Mouse (Mus musculus): ENCODE results near the gene Nlrp6. TPM values are rescaled to one million over a fixed set of nuclear protein-coding genes. Genes with fewer than 3 reads are reported as not detected.

The Nlrp6 gene
- polyA plus RNA-seq, 1 experiment from 2014 or later, result 0.63 TPM

GRCm38 (mm10) chr7:140943356-140943755 lies 22.7 kb downstream of the Nlrp6 start:
- no peaks in the 10 kb centered on the region for H3K27me3 ChIP-seq (replicated peaks)
- H3K9me3 ChIP-seq, result no peaks in the 10 kb centered on the region
- H3K36me3 ChIP-seq (replicated peaks), result no peaks in the 10 kb centered on the region
- ATAC-seq (replicated peaks), result no peak
- WGBS, result 94% methylated on average over 4 of the region's 4 CpGs
- no peak overlapping the region for H3K4me2 ChIP-seq
- no peak overlapping the region for H3K9ac ChIP-seq
- no peak overlapping the region for H3K4me3 ChIP-seq
- peaks cover 9% of the 10 kb centered on the region for H3K4me1 ChIP-seq
- no peak overlapping the region for H3K27ac ChIP-seq

GRCm38 (mm10) chr7:140944236-140944635 lies 23.5 kb downstream of the Nlrp6 start:
- H3K4me1 ChIP-seq, result peaks cover 9% of the 10 kb centered on the region
- H3K4me3 ChIP-seq, result no peak overlapping the region
- ATAC-seq (replicated peaks), result no peak
- no peaks in the 10 kb centered on the region for H3K36me3 ChIP-seq (replicated peaks)
- H3K27ac ChIP-seq, result no peak overlapping the region
- no peaks in the 10 kb centered on the region for H3K9me3 ChIP-seq
- H3K27me3 ChIP-seq (replicated peaks), result no peaks in the 10 kb centered on the region
- 97% methylated on average over 7 of the region's 7 CpGs for WGBS
- H3K9ac ChIP-seq, result no peak overlapping the region
- H3K4me2 ChIP-seq, result no peak overlapping the region

GRCm38 (mm10) chr7:140945247-140945646 lies 24.5 kb downstream of the Nlrp6 start:
- Histone ChIP-seq H3K27me3 (replicated peaks) (no peaks in the 10 kb centered on the region), H3K36me3 (replicated peaks) (no peaks in the 10 kb centered on the region), H3K4me2 (no peak overlapping the region), H3K4me3 (no peak overlapping the region), H3K27ac (no peak overlapping the region), H3K9me3 (no peaks in the 10 kb centered on the region), H3K9ac (no peak overlapping the region), H3K4me1 (peaks cover 9% of the 10 kb centered on the region)
- no peak for ATAC-seq (replicated peaks)
- WGBS, result 92% methylated on average over 5 of the region's 5 CpGs

- no peak for ATAC-seq (replicated peaks)
- Histone ChIP-seq H3K36me3 (replicated peaks) (no peaks in the 10 kb centered on the region), H3K27ac (no peak overlapping the region), H3K27me3 (replicated peaks) (no peaks in the 10 kb centered on the region), H3K4me2 (no peak overlapping the region), H3K4me1 (peaks cover 6% of the 10 kb centered on the region), H3K4me3 (no peak overlapping the region), H3K9ac (no peak overlapping the region), H3K9me3 (no peaks in the 10 kb centered on the region)
- WGBS, result 93% methylated on average over 10 of the region's 10 CpGs
Observed at GRCm38 (mm10) chr7:140946311-140946710, 25.6 kb downstream of the Nlrp6 start.

GRCm38 (mm10) chr7:140946980-140947379 lies 26.3 kb downstream of the Nlrp6 start:
- Histone ChIP-seq H3K9me3 (no peaks in the 10 kb centered on the region), H3K4me2 (no peak overlapping the region), H3K4me3 (no peak overlapping the region), H3K36me3 (replicated peaks) (no peaks in the 10 kb centered on the region), H3K4me1 (no peaks in the 10 kb centered on the region; the same call in 1 of the 2 replicates), H3K9ac (no peak overlapping the region), H3K27ac (no peak overlapping the region), H3K27me3 (replicated peaks) (no peaks in the 10 kb centered on the region)
- ATAC-seq (replicated peaks), result no peak
- 83% methylated on average over 7 of the region's 7 CpGs for WGBS

GRCm38 (mm10) chr7:140948161-140948560 lies 27.5 kb downstream of the Nlrp6 start:
- H3K9me3 ChIP-seq, result no peaks in the 10 kb centered on the region
- no peaks in the 10 kb centered on the region; the same call in 1 of the 2 replicates for H3K4me1 ChIP-seq
- H3K27ac ChIP-seq, result no peak overlapping the region
- H3K4me2 ChIP-seq, result no peak overlapping the region
- WGBS, result 91% methylated on average over 8 of the region's 8 CpGs
- H3K36me3 ChIP-seq (replicated peaks), result no peaks in the 10 kb centered on the region
- no peak for ATAC-seq (replicated peaks)
- no peaks in the 10 kb centered on the region for H3K27me3 ChIP-seq (replicated peaks)
- no peak overlapping the region for H3K9ac ChIP-seq
- no peak overlapping the region for H3K4me3 ChIP-seq

GRCm38 (mm10) chr7:140949255-140949654 lies 28.6 kb downstream of the Nlrp6 start:
- no peak overlapping the region for H3K9ac ChIP-seq
- H3K27me3 ChIP-seq (replicated peaks), result no peaks in the 10 kb centered on the region
- 91% methylated on average over 6 of the region's 6 CpGs for WGBS
- no peaks in the 10 kb centered on the region for H3K36me3 ChIP-seq (replicated peaks)
- H3K9me3 ChIP-seq, result no peaks in the 10 kb centered on the region
- no peak overlapping the region for H3K27ac ChIP-seq
- no peak for ATAC-seq (replicated peaks)
- H3K4me1 ChIP-seq, result no peaks in the 10 kb centered on the region; the same call in 1 of the 2 replicates
- H3K4me3 ChIP-seq, result no peak overlapping the region
- no peak overlapping the region for H3K4me2 ChIP-seq

GRCm38 (mm10) chr7:140949824-140950530 lies 29.3 kb downstream of the Nlrp6 start, which contains the start of gene Ifitm5:
TSS of gene Ifitm5 (minus strand) at chr7:140950291.
- H3K4me2 ChIP-seq, result no peak within 1 kb of the TSS
- no peaks in the 10 kb centered on the region for H3K36me3 ChIP-seq (replicated peaks)
- H3K4me3 ChIP-seq, result no peak within 1 kb of the TSS
- H3K27ac ChIP-seq, result no peak within 1 kb of the TSS
- no peaks in the 10 kb centered on the region; the same call in 1 of the 2 replicates for H3K4me1 ChIP-seq
- H3K9me3 ChIP-seq, result no peaks in the 10 kb centered on the region
- H3K27me3 ChIP-seq (replicated peaks), result no peaks in the 10 kb centered on the region
- no peak within 1 kb of the TSS for H3K9ac ChIP-seq
- no peak for ATAC-seq (replicated peaks)
- 83% methylated on average over 16 of the region's 16 CpGs for WGBS

- no peak for ATAC-seq (replicated peaks)
- WGBS, result 62% methylated on average over 8 of the region's 8 CpGs
- no peak overlapping the region for H3K27ac ChIP-seq
- H3K27me3 ChIP-seq (replicated peaks), result no peaks in the 10 kb centered on the region
- H3K4me2 ChIP-seq, result no peak overlapping the region
- no peaks in the 10 kb centered on the region; the same call in 1 of the 2 replicates for H3K4me1 ChIP-seq
- H3K9ac ChIP-seq, result no peak overlapping the region
- H3K9me3 ChIP-seq, result no peaks in the 10 kb centered on the region
- H3K4me3 ChIP-seq, result no peak overlapping the region
- no peaks in the 10 kb centered on the region for H3K36me3 ChIP-seq (replicated peaks)
Observed at GRCm38 (mm10) chr7:140951051-140951450, 30.3 kb downstream of the Nlrp6 start.

GRCm38 (mm10) chr7:140951765-140952164 lies 31.1 kb downstream of the Nlrp6 start:
- Histone ChIP-seq H3K4me3 (no peak overlapping the region), H3K36me3 (replicated peaks) (no peaks in the 10 kb centered on the region), H3K9ac (no peak overlapping the region), H3K27ac (no peak overlapping the region), H3K9me3 (no peaks in the 10 kb centered on the region), H3K4me2 (no peak overlapping the region), H3K27me3 (replicated peaks) (no peaks in the 10 kb centered on the region), H3K4me1 (no peaks in the 10 kb centered on the region; the same call in 1 of the 2 replicates)
- ATAC-seq (replicated peaks), result no peak
- 81% methylated on average over 6 of the region's 6 CpGs for WGBS

- no peaks in the 10 kb centered on the region for H3K36me3 ChIP-seq (replicated peaks)
- no peak overlapping the region for H3K4me3 ChIP-seq
- H3K9me3 ChIP-seq, result no peaks in the 10 kb centered on the region
- H3K9ac ChIP-seq, result no peak overlapping the region
- no peaks in the 10 kb centered on the region for H3K27me3 ChIP-seq (replicated peaks)
- H3K27ac ChIP-seq, result no peak overlapping the region
- no peaks in the 10 kb centered on the region; the same call in 1 of the 2 replicates for H3K4me1 ChIP-seq
- ATAC-seq (replicated peaks), result no peak
- WGBS, result 88% methylated on average over 7 of the region's 7 CpGs
- H3K4me2 ChIP-seq, result no peak overlapping the region
Observed at GRCm38 (mm10) chr7:140952441-140952840, 31.7 kb downstream of the Nlrp6 start.

- Histone ChIP-seq H3K4me2 (no peak overlapping the region), H3K4me1 (no peaks in the 10 kb centered on the region; the same call in 1 of the 2 replicates), H3K27me3 (replicated peaks) (no peaks in the 10 kb centered on the region), H3K9me3 (no peaks in the 10 kb centered on the region), H3K4me3 (no peak overlapping the region), H3K36me3 (replicated peaks) (no peaks in the 10 kb centered on the region), H3K27ac (no peak overlapping the region), H3K9ac (no peak overlapping the region)
- no peak for ATAC-seq (replicated peaks)
- WGBS, result 81% methylated on average over 11 of the region's 11 CpGs
Observed at GRCm38 (mm10) chr7:140953133-140953532, 32.4 kb downstream of the Nlrp6 start.

Data from midbrain, embryonic 15.5 days (tissue).